Mouse (Mus musculus): ENCODE measurements at regions not wholly inside any gene's neighbourhood (a gene's known extent, or its start where the extent isn't known, plus 50 kb on each side); places are given as distances from the start of the nearest gene placed in this dataset.
"Not testable (repeated sequence)": the region's sequence is repeated elsewhere in the genome, so short reads cannot be mapped to it uniquely, and the experiment has no call there.

- no peak for DNase-seq (ENCODE audit: extremely low read depth, low read depth)
Measured at GRCm38 (mm10) chr3:39776278-39777039, 754.6 kb upstream of the Intu start.

GRCm38 (mm10) chr3:39779690-39780218 lies 751.3 kb upstream of the Intu start:
- no peak for DNase-seq (ENCODE audit: extremely low read depth, low read depth)

- no peak for DNase-seq (ENCODE audit: extremely low read depth, low read depth)
Measured at GRCm38 (mm10) chr3:39780270-39780669, 750.8 kb upstream of the Intu start.

GRCm38 (mm10) chr3:39784901-39785300 lies 746.2 kb upstream of the Intu start:
- DNase-seq (ENCODE audit: extremely low read depth, low read depth) = no peak

GRCm38 (mm10) chr3:39809586-39809985 lies 721.5 kb upstream of the Intu start:
- no peak for DNase-seq (ENCODE audit: extremely low read depth, low read depth)

- no peak for DNase-seq (ENCODE audit: extremely low read depth, low read depth)
Measured at GRCm38 (mm10) chr3:39814814-39815213, 716.3 kb upstream of the Intu start.

GRCm38 (mm10) chr3:39830488-39831056 lies 700.5 kb upstream of the Intu start:
- no peak for DNase-seq (ENCODE audit: extremely low read depth, low read depth)

GRCm38 (mm10) chr3:39838377-39839145 lies 692.5 kb upstream of the Intu start:
- DNase-seq (ENCODE audit: extremely low read depth, low read depth) = no peak

- DNase-seq (ENCODE audit: extremely low read depth, low read depth) = no peak
Measured at GRCm38 (mm10) chr3:39840946-39841345, 690.1 kb upstream of the Intu start.

GRCm38 (mm10) chr3:39845123-39845522 lies 686.0 kb upstream of the Intu start:
- no peak for DNase-seq (ENCODE audit: extremely low read depth, low read depth)

GRCm38 (mm10) chr3:39848829-39849228 lies 682.3 kb upstream of the Intu start:
- no peak for DNase-seq (ENCODE audit: extremely low read depth, low read depth)

- DNase-seq (ENCODE audit: extremely low read depth, low read depth) = no peak
Measured at GRCm38 (mm10) chr3:39857214-39857839, 673.8 kb upstream of the Intu start.

- DNase-seq (ENCODE audit: extremely low read depth, low read depth) = not testable (repeated sequence)
Measured at GRCm38 (mm10) chr3:39876046-39876445, 655.0 kb upstream of the Intu start.

- no peak for DNase-seq (ENCODE audit: extremely low read depth, low read depth)
Measured at GRCm38 (mm10) chr3:39884370-39884769, 646.7 kb upstream of the Intu start.

- DNase-seq (ENCODE audit: extremely low read depth, low read depth) = no peak
Measured at GRCm38 (mm10) chr3:39888376-39888775, 642.7 kb upstream of the Intu start.

GRCm38 (mm10) chr3:39889222-39889621 lies 641.9 kb upstream of the Intu start:
- DNase-seq (ENCODE audit: extremely low read depth, low read depth) = no peak

GRCm38 (mm10) chr3:39898961-39899360 lies 632.1 kb upstream of the Intu start:
- no peak for DNase-seq (ENCODE audit: extremely low read depth, low read depth)

- no peak for DNase-seq (ENCODE audit: extremely low read depth, low read depth)
Measured at GRCm38 (mm10) chr3:39900207-39900606, 630.9 kb upstream of the Intu start.

GRCm38 (mm10) chr3:39904377-39904776 lies 626.7 kb upstream of the Intu start:
- no peak for DNase-seq (ENCODE audit: extremely low read depth, low read depth)

GRCm38 (mm10) chr3:39908676-39909362 lies 622.3 kb upstream of the Intu start:
- no peak for DNase-seq (ENCODE audit: extremely low read depth, low read depth)

- DNase-seq (ENCODE audit: extremely low read depth, low read depth) = no peak
Measured at GRCm38 (mm10) chr3:39909642-39910041, 621.4 kb upstream of the Intu start.

Data from MEL-GATA-1-ER (cell line).